Mouse (Mus musculus): ENCODE measurements at regions not wholly inside any gene's neighbourhood (a gene's known extent, or its start where the extent isn't known, plus 50 kb on each side); places are given as distances from the start of the nearest gene placed in this dataset.

DNA sequence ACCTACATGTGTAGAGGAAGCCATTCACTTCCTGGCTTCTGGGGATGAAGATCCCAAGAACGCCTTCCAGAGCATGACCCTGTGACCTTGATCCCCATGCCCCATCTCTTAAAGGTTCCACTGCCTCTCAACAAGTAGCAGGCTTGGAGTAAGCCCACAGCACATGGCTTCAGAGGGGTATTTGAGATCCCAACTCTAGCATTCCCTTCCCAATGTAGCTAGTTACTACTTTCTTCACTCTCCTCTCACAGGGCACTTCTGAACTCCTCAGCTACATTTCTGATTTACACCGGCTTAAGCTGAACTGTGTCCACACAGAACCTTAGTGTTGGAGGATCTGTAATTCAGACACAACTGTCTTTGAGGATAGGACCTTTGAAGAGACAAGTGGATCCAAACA lies 83.4 kb downstream of the Cbln1 start:
- TF ChIP-seq POLR2A (IDR thresholded peaks at IDR 0.05; ENCODE audit: insufficient read depth, low read depth, low read length) (no peak), CTCF (IDR thresholded peaks at IDR 0.05; ENCODE audit: insufficient read depth, low read depth, low read length) (no peak)
